Mouse (Mus musculus): ENCODE results near the gene Rfpl4. TPM values are rescaled to one million over a fixed set of nuclear protein-coding genes. Genes with fewer than 3 reads are reported as not detected.

Gene Rfpl4
- polyA plus RNA-seq, 1 experiment from 2014 or later = not detected

- Histone ChIP-seq H3K4me2 (no peak overlapping the region), H3K4me3 (ENCODE audit: low read depth, low read length) (no peak overlapping the region), H3K9me3 (replicated peaks; ENCODE audit: control insufficient read depth, low read length) (no peaks in the 10 kb centered on the region), H3K27me3 (ENCODE audit: control insufficient read depth, insufficient read depth, low read length) (no peaks in the 10 kb centered on the region), H3K9ac (ENCODE audit: low read depth, low read length) (no peak overlapping the region), H3K36me3 (ENCODE audit: control insufficient read depth, insufficient read depth, low read length) (peaks cover 34% of the 10 kb centered on the region), H3K4me1 (ENCODE audit: control insufficient read depth, insufficient read depth, low read length) (peaks cover 12% of the 10 kb centered on the region), H3K27ac (ENCODE audit: low read depth, low read length) (no peak overlapping the region)
- 76% methylated on average over 2 of the region's 2 CpGs for WGBS (ENCODE audit: insufficient replicate concordance)
- ATAC-seq (replicated peaks; ENCODE audit: insufficient number of reproducible peaks, low FRiP score, low TSS enrichment) = no peak
These were observed 39.8 kb downstream of the Rfpl4 start for GRCm38 (mm10) chr7:5076931-5077330.

GRCm38 (mm10) chr7:5074984-5075383 is 41.8 kb downstream of the Rfpl4 start:
- Histone ChIP-seq H3K27ac (ENCODE audit: low read depth, low read length) (no peak overlapping the region), H3K4me2 (no peak overlapping the region), H3K4me3 (ENCODE audit: low read depth, low read length) (no peak overlapping the region), H3K9ac (ENCODE audit: low read depth, low read length) (no peak overlapping the region), H3K4me1 (ENCODE audit: control insufficient read depth, insufficient read depth, low read length) (peaks cover 2% of the 10 kb centered on the region; the same call in 1 of the 2 replicates), H3K9me3 (replicated peaks; ENCODE audit: control insufficient read depth, low read length) (no peaks in the 10 kb centered on the region), H3K36me3 (ENCODE audit: control insufficient read depth, insufficient read depth, low read length) (peaks cover 53% of the 10 kb centered on the region), H3K27me3 (ENCODE audit: control insufficient read depth, insufficient read depth, low read length) (no peaks in the 10 kb centered on the region)
- 93% methylated on average over 5 of the region's 5 CpGs for WGBS (ENCODE audit: insufficient replicate concordance)
- ATAC-seq (replicated peaks; ENCODE audit: insufficient number of reproducible peaks, low FRiP score, low TSS enrichment) = no peak

- Histone ChIP-seq H3K27ac (ENCODE audit: low read depth, low read length) (no peak overlapping the region), H3K9me3 (replicated peaks; ENCODE audit: control insufficient read depth, low read length) (no peaks in the 10 kb centered on the region), H3K4me2 (peak overlapping the region; percentile 19; the same call in 1 of the 2 replicates), H3K27me3 (ENCODE audit: control insufficient read depth, insufficient read depth, low read length) (no peaks in the 10 kb centered on the region), H3K9ac (ENCODE audit: low read depth, low read length) (no peak overlapping the region), H3K4me3 (ENCODE audit: low read depth, low read length) (no peak overlapping the region), H3K36me3 (ENCODE audit: control insufficient read depth, insufficient read depth, low read length) (peaks cover 61% of the 10 kb centered on the region), H3K4me1 (ENCODE audit: control insufficient read depth, insufficient read depth, low read length) (peaks cover 2% of the 10 kb centered on the region; the same call in 1 of the 2 replicates)
- ATAC-seq (replicated peaks; ENCODE audit: insufficient number of reproducible peaks, low FRiP score, low TSS enrichment) = no peak; the same call in 1 of the 2 replicates
- 72% methylated on average over 1 of the region's 1 CpGs for WGBS (ENCODE audit: insufficient replicate concordance)
These were observed 43.2 kb downstream of the Rfpl4 start for GRCm38 (mm10) chr7:5073586-5073985.

GRCm38 (mm10) chr7:5064886-5065285 is 51.9 kb downstream of the Rfpl4 start:
- Histone ChIP-seq H3K27me3 (ENCODE audit: control insufficient read depth, insufficient read depth, low read length) (no peaks in the 10 kb centered on the region), H3K36me3 (ENCODE audit: control insufficient read depth, insufficient read depth, low read length) (peaks cover 26% of the 10 kb centered on the region), H3K27ac (ENCODE audit: low read depth, low read length) (no peak overlapping the region), H3K4me2 (no peak overlapping the region; the same call in 1 of the 2 replicates), H3K4me1 (ENCODE audit: control insufficient read depth, insufficient read depth, low read length) (peaks cover 13% of the 10 kb centered on the region; the same call in 1 of the 2 replicates), H3K9ac (ENCODE audit: low read depth, low read length) (no peak overlapping the region), H3K9me3 (replicated peaks; ENCODE audit: control insufficient read depth, low read length) (no peaks in the 10 kb centered on the region), H3K4me3 (ENCODE audit: low read depth, low read length) (no peak overlapping the region)
- no peak for ATAC-seq (replicated peaks; ENCODE audit: insufficient number of reproducible peaks, low FRiP score, low TSS enrichment)
- 92% methylated on average over 6 of the region's 6 CpGs for whole genome bisulfite sequencing (ENCODE audit: insufficient replicate concordance)

- H3K4me3 ChIP-seq (ENCODE audit: low read depth, low read length) = peak overlapping the region; percentile 78
- H3K4me1 ChIP-seq (ENCODE audit: control insufficient read depth, insufficient read depth, low read length) = peaks cover 15% of the 10 kb centered on the region; the same call in 1 of the 2 replicates
- H3K27me3 ChIP-seq (ENCODE audit: control insufficient read depth, insufficient read depth, low read length) = peaks cover 14% of the 10 kb centered on the region
- H3K4me2 ChIP-seq = peak overlapping the region; percentile 87
- H3K9me3 ChIP-seq (replicated peaks; ENCODE audit: control insufficient read depth, low read length) = no peaks in the 10 kb centered on the region
- under 1% methylated on average over 51 of the region's 51 CpGs for WGBS (ENCODE audit: insufficient replicate concordance)
- H3K9ac ChIP-seq (ENCODE audit: low read depth, low read length) = peak overlapping the region; percentile 95
- ATAC-seq (replicated peaks; ENCODE audit: insufficient number of reproducible peaks, low FRiP score, low TSS enrichment) = peak; percentile 65
- H3K36me3 ChIP-seq (ENCODE audit: control insufficient read depth, insufficient read depth, low read length) = peaks cover 5% of the 10 kb centered on the region; the same call in 1 of the 2 replicates
- H3K27ac ChIP-seq (ENCODE audit: low read depth, low read length) = peak overlapping the region; percentile 99
These were observed 54.3 kb downstream of the Rfpl4 start for GRCm38 (mm10) chr7:5062360-5063001.

- H3K36me3 ChIP-seq (ENCODE audit: control insufficient read depth, insufficient read depth, low read length) = 0 out of 2 replicates have a peak, but pooled peaks cover 4% of the 10 kb centered on the region
- H3K27ac ChIP-seq (ENCODE audit: low read depth, low read length) = peak within 1 kb of the TSS; percentile 99
- H3K4me3 ChIP-seq (ENCODE audit: low read depth, low read length) = peak within 1 kb of the TSS; percentile 78
- H3K27me3 ChIP-seq (ENCODE audit: control insufficient read depth, insufficient read depth, low read length) = peaks cover 20% of the 10 kb centered on the region
- H3K4me1 ChIP-seq (ENCODE audit: control insufficient read depth, insufficient read depth, low read length) = peaks cover 18% of the 10 kb centered on the region; the same call in 1 of the 2 replicates
- H3K9ac ChIP-seq (ENCODE audit: low read depth, low read length) = peak within 1 kb of the TSS; percentile 95
- WGBS (ENCODE audit: insufficient replicate concordance) = 0% methylated on average over 63 of the region's 65 CpGs
- peak; percentile 85 for ATAC-seq (replicated peaks; ENCODE audit: insufficient number of reproducible peaks, low FRiP score, low TSS enrichment)
- peak within 1 kb of the TSS; percentile 87 for H3K4me2 ChIP-seq
- H3K9me3 ChIP-seq (replicated peaks; ENCODE audit: control insufficient read depth, low read length) = no peaks in the 10 kb centered on the region
These were observed 54.9 kb downstream of the Rfpl4 start, which contains the start of gene U2af2 for GRCm38 (mm10) chr7:5061774-5062359. Gene U2af2, plus strand, starts transcription at chr7:5062143.

- H3K9ac ChIP-seq (ENCODE audit: low read depth, low read length) = peak overlapping the region; percentile 95
- H3K4me2 ChIP-seq = peak overlapping the region; percentile 87
- no peaks in the 10 kb centered on the region for H3K9me3 ChIP-seq (replicated peaks; ENCODE audit: control insufficient read depth, low read length)
- H3K4me3 ChIP-seq (ENCODE audit: low read depth, low read length) = peak overlapping the region; percentile 78
- peaks cover 27% of the 10 kb centered on the region for H3K27me3 ChIP-seq (ENCODE audit: control insufficient read depth, insufficient read depth, low read length)
- H3K4me1 ChIP-seq (ENCODE audit: control insufficient read depth, insufficient read depth, low read length) = peaks cover 21% of the 10 kb centered on the region; the same call in 1 of the 2 replicates
- peak overlapping the region; percentile 99 for H3K27ac ChIP-seq (ENCODE audit: low read depth, low read length)
- WGBS (ENCODE audit: insufficient replicate concordance) = under 1% methylated on average over 60 of the region's 60 CpGs
- H3K36me3 ChIP-seq (ENCODE audit: control insufficient read depth, insufficient read depth, low read length) = no peaks in the 10 kb centered on the region
- peak; percentile 86 for ATAC-seq (replicated peaks; ENCODE audit: insufficient number of reproducible peaks, low FRiP score, low TSS enrichment)
These were observed 55.6 kb downstream of the Rfpl4 start for GRCm38 (mm10) chr7:5060944-5061773.

GRCm38 (mm10) chr7:5060239-5060731 is 56.5 kb downstream of the Rfpl4 start:
- WGBS (ENCODE audit: insufficient replicate concordance) = 4% methylated on average over 27 of the region's 27 CpGs

More at GRCm38 (mm10) chr7:5060239-5060731, 56.5 kb downstream of the Rfpl4 start:
- peaks cover 16% of the 10 kb centered on the region; the same call in 1 of the 2 replicates for H3K4me1 ChIP-seq (ENCODE audit: control insufficient read depth, insufficient read depth, low read length)
- peak overlapping the region; percentile 87 for H3K4me2 ChIP-seq
- H3K27ac ChIP-seq (ENCODE audit: low read depth, low read length) = peak overlapping the region; percentile 99
- ATAC-seq (replicated peaks; ENCODE audit: insufficient number of reproducible peaks, low FRiP score, low TSS enrichment) = no peak
- H3K36me3 ChIP-seq (ENCODE audit: control insufficient read depth, insufficient read depth, low read length) = no peaks in the 10 kb centered on the region
- peak overlapping the region; percentile 78 for H3K4me3 ChIP-seq (ENCODE audit: low read depth, low read length)
- peaks cover 36% of the 10 kb centered on the region for H3K27me3 ChIP-seq (ENCODE audit: control insufficient read depth, insufficient read depth, low read length)
- no peaks in the 10 kb centered on the region for H3K9me3 ChIP-seq (replicated peaks; ENCODE audit: control insufficient read depth, low read length)
- peak overlapping the region; percentile 95 for H3K9ac ChIP-seq (ENCODE audit: low read depth, low read length)
